Mouse (Mus musculus) liver, embryonic 12.5 days (tissue): ENCODE results near the gene Pakap. TPM values are rescaled to one million over a fixed set of nuclear protein-coding genes. Genes with fewer than 3 reads are reported as not detected.

Source experiments
- ATAC-seq: fragments of 200-750 bp; cut with Nextera tagmentation; 2 replicates; pipeline ENCODE4 v1.8.0; 2017; ENCODE audit warnings: moderate number of reproducible peaks, mild to moderate bottlenecking, moderate library complexity
- H3K27ac ChIP-seq: fragments of 300-500 bp; sonication (generic); 2 replicates; pipeline ENCODE4 v1.5.1; 2016; ENCODE audit warnings: mild to moderate bottlenecking
- H3K27me3 ChIP-seq: fragments of 300-500 bp; sonication (generic); replicated peaks from 2 replicates; pipeline ENCODE4 v1.6.1; 2016; ENCODE audit warnings: mild to moderate bottlenecking, moderate library complexity
- H3K36me3 ChIP-seq: fragments of 300-500 bp; sonication (generic); 2 replicates; pipeline ENCODE4 v1.6.1; 2016; ENCODE audit warnings: mild to moderate bottlenecking, moderate library complexity
- H3K4me1 ChIP-seq: fragments of 300-500 bp; sonication (generic); 2 replicates; pipeline ENCODE4 v1.6.1; 2016
- H3K4me2 ChIP-seq: fragments of 300-500 bp; sonication (generic); 2 replicates; pipeline ENCODE4 v1.6.1; 2016; ENCODE audit warnings: mild to moderate bottlenecking, moderate library complexity
- H3K4me3 ChIP-seq: fragments of 300-500 bp; sonication (generic); 2 replicates; pipeline ENCODE4 v1.5.1; 2016; ENCODE audit warnings: mild to moderate bottlenecking, moderate library complexity
- H3K9ac ChIP-seq: fragments of 300-500 bp; sonication (generic); 2 replicates; pipeline ENCODE4 v1.6.1; 2016; ENCODE audit warnings: mild to moderate bottlenecking, moderate library complexity
- H3K9me3 ChIP-seq: fragments of 300-500 bp; sonication (generic); replicated peaks from 2 replicates; pipeline ENCODE4 v1.6.1; 2016; ENCODE audit warnings: mild to moderate bottlenecking, moderate library complexity
- WGBS: fragments of 180-500 bp; shearing (Covaris S2); methylation state at CpG from one replicate; pipeline ENCODE4 v1.1.7; 2016; ENCODE audit not compliant: insufficient replicate concordance; 5-methylcytosine and 5-hydroxymethylcytosine counted together
- polyA plus RNA-seq: library from polyadenylated mRNA; unstranded; fragments of >200 nt; fragmentation: Nextera tagmentation; extraction: Ambion mirVana; gene quantifications from 2 replicates; pipeline ENCODE4 v1.2.1, GENCODE M21; 2016

Pakap gene
- polyA plus RNA-seq, 1 experiment from 2014 or later: 2.1 TPM

DNA sequence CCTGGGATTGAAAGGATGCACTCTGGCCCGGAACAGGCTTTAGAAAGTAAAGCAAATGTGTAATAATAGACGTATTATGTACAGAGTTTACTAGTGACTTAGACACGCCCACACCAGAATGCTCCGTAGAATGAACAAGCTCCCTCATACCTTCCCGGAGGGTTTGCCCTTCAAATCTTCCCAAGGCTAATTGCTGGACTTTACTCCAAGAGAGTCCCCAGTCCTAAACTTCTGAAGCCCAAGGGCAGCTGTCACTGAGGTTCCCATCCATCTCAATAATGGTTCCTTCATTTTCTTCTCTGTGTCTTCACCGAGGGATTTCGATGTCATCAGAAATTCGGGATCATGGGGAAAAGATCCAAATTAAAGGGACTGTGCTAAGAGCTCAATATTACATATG, 321.8 kb downstream of the Pakap start:
- Histone ChIP-seq H3K4me3 (no peak overlapping the region), H3K4me1 (no peaks in the 10 kb centered on the region), H3K4me2 (no peak overlapping the region), H3K27ac (no peak overlapping the region), H3K36me3 (no peaks in the 10 kb centered on the region), H3K27me3 (no peaks in the 10 kb centered on the region), H3K9ac (no peak overlapping the region), H3K9me3 (no peaks in the 10 kb centered on the region)
- ATAC-seq: no peak
- 83% methylated on average over 8 of the region's 8 CpGs for WGBS

DNA sequence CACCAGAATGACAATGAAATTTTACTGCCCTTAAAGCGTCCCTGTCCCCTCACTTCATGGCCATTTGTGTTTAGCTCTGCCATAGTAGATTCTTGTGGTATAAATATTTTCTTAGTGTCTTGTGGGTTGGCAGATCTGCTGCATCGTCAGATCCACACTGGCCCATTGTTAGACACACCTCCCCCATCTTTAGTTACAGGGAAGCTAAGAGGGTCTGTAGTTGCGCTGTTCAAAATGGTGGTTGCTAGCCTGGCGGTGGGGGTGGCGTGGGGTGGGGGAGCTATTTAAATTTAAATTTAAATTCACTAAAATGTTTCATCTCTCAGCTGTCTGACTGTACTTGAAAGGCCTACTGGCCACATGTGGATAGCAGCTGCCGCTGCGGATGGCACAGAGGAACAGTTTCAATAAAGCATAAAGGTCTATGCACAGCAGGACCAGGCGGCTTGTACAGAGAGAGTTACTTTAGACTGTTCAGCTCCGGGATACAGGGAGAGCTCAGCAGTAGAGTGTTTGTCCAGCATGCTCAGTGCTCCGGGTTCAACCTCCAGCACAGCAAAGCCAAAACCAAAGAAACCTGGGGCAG, 324.1 kb downstream of the Pakap start:
- no peak for ATAC-seq
- Histone ChIP-seq H3K4me2 (no peak overlapping the region), H3K4me1 (no peaks in the 10 kb centered on the region), H3K27me3 (no peaks in the 10 kb centered on the region), H3K9ac (no peak overlapping the region), H3K27ac (no peak overlapping the region), H3K9me3 (no peaks in the 10 kb centered on the region), H3K4me3 (no peak overlapping the region), H3K36me3 (no peaks in the 10 kb centered on the region)
- WGBS: 76% methylated on average over 10 of the region's 10 CpGs

DNA sequence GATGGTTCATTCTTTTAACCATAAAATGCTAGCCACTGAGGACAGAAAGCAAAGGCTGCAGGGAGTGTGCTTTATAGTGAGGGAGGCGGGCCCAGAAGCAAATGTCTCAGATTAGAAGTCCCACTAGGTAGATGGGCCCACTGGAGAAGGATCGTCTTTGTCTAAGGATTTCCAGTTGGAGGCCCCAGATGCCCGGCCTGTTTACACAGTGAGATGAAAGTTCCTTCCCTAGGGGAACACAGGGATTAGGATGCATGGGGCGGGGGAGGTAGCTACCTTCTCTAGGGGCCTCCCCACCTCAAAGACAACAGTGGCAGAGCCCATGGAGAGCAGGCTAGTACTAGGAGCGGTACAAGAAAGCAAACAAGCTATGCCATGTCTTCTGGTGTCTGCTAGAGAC, 327.2 kb downstream of the Pakap start:
- H3K27ac ChIP-seq: no peak overlapping the region
- H3K4me3 ChIP-seq: no peak overlapping the region
- H3K4me2 ChIP-seq: no peak overlapping the region
- no peaks in the 10 kb centered on the region for H3K4me1 ChIP-seq
- H3K27me3 ChIP-seq: no peaks in the 10 kb centered on the region
- WGBS: 55% methylated on average over 5 of the region's 5 CpGs
- no peak for ATAC-seq
- no peaks in the 10 kb centered on the region for H3K36me3 ChIP-seq
- no peaks in the 10 kb centered on the region for H3K9me3 ChIP-seq
- H3K9ac ChIP-seq: no peak overlapping the region

DNA sequence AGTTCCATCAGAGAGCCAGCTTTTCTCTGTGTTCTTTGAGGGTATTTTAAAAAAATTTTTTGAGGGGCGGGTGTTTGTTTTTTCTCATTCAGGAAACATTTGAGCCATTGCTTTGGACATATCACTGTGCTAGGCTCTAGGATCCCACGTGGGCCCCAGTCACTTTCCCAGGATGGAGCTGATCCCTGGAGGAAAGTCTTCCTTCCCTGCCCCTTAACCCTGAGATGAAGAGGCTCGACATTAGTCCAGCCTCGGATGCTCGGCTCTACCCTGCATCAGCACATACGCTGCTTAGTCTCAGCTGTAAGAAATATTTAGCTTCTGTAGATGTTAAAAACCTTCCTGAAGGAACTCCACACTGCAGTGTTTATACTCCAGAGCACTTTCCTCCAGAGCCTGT, 327.9 kb downstream of the Pakap start:
- Histone ChIP-seq H3K27me3 (no peaks in the 10 kb centered on the region), H3K9ac (no peak overlapping the region), H3K4me3 (no peak overlapping the region), H3K36me3 (no peaks in the 10 kb centered on the region), H3K4me2 (no peak overlapping the region), H3K4me1 (no peaks in the 10 kb centered on the region), H3K27ac (no peak overlapping the region), H3K9me3 (no peaks in the 10 kb centered on the region)
- WGBS: 60% methylated on average over 6 of the region's 6 CpGs
- ATAC-seq: no peak

DNA sequence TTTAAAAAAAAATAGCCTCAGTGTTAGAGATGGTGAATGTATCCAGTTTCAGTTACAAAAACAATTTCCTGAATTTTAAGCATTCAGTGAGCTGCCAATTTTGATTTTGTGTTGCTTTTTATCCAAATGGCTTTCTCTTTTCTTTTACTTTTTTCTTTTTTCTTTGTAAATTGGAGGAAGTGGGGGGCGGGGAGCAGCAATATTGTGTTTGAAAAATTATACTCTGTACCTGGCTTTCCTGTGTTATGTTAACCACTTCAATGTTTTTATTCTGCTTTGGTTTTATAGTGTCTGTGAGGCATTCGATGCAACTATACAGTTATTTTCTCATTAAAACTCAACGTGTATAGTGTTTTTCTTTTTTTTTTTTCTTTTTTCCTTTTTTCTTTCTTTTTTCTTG, 328.7 kb downstream of the Pakap start:
- Histone ChIP-seq H3K9me3 (no peaks in the 10 kb centered on the region), H3K36me3 (no peaks in the 10 kb centered on the region), H3K4me1 (no peaks in the 10 kb centered on the region), H3K4me3 (no peak overlapping the region), H3K27ac (no peak overlapping the region), H3K27me3 (no peaks in the 10 kb centered on the region), H3K9ac (no peak overlapping the region), H3K4me2 (no peak overlapping the region)
- 75% methylated on average over 3 of the region's 3 CpGs for WGBS
- no peak for ATAC-seq

DNA sequence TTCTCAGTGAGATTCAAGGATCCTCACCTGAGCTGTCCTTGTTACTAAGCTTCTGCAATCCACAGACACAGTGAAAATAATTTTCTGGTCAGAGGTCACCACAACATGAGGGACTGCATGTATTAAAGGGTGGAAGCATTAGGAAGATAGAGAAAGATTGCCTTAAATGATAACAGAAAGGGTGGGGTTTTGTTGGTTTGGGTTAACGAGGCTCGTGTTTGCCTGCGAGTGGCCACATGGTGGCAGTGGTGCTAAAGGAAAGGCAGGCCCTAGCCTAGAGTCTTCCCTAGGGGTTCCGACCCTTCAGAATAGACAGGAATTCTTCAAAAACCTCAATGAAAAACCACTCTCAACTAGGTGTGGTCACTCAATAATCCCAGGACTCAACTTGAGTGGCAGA, 333.2 kb downstream of the Pakap start:
- Histone ChIP-seq H3K9ac (no peak overlapping the region), H3K9me3 (no peaks in the 10 kb centered on the region), H3K27ac (no peak overlapping the region), H3K4me3 (no peak overlapping the region), H3K36me3 (no peaks in the 10 kb centered on the region), H3K4me2 (no peak overlapping the region), H3K27me3 (no peaks in the 10 kb centered on the region), H3K4me1 (no peaks in the 10 kb centered on the region)
- no peak for ATAC-seq
- WGBS: 7% methylated on average over 4 of the region's 4 CpGs

DNA sequence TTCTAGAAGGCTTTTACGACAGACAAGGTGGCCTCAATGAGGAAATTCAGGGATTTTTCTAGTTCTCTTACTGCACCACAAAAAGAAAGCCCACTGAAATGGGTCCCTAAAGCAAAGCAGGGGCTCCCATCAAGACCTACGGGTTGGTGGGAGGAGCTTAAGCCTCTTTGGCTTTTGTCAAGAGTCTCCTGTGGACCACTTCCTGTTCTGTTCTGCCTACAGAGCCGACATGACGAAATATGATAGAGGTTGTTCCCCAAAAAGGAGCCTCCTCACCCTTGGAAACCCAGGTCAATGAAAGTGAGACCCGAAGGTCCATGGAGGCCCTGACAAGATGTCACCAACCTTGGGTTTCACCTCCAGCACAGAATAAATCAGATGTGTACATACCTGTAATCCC, 334.6 kb downstream of the Pakap start:
- 37% methylated on average over 5 of the region's 5 CpGs for WGBS
- no peak for ATAC-seq
- Histone ChIP-seq H3K4me2 (no peak overlapping the region), H3K27ac (no peak overlapping the region), H3K36me3 (no peaks in the 10 kb centered on the region), H3K4me1 (no peaks in the 10 kb centered on the region), H3K27me3 (no peaks in the 10 kb centered on the region; the same call in 1 of the 2 replicates), H3K4me3 (no peak overlapping the region), H3K9ac (no peak overlapping the region), H3K9me3 (no peaks in the 10 kb centered on the region)

DNA sequence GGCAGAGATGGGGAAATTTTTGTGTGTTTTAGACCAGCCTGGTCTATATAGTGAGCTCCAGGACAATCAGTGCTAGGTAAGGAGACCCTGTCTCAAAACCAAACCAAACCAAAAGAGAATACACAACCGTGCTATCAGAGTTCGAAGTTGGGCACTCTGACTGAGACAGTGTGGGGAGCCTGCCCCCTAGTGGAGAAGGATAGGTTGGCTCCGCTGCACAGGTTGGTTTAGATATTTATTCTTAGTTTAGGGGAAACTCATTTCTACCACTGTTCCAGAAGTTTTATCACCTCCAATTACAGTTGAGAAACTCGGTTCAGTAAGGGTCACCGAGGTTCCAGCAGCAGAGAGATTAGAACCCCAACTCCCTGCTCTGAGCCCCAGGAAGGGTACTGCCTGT, 336.2 kb downstream of the Pakap start:
- H3K27ac ChIP-seq: no peak overlapping the region
- H3K36me3 ChIP-seq: no peaks in the 10 kb centered on the region
- H3K9ac ChIP-seq: no peak overlapping the region
- no peak overlapping the region for H3K4me3 ChIP-seq
- H3K27me3 ChIP-seq: no peaks in the 10 kb centered on the region; the same call in 1 of the 2 replicates
- no peak for ATAC-seq
- H3K4me1 ChIP-seq: no peaks in the 10 kb centered on the region
- no peaks in the 10 kb centered on the region for H3K9me3 ChIP-seq
- 8% methylated on average over 5 of the region's 5 CpGs for WGBS
- no peak overlapping the region for H3K4me2 ChIP-seq

DNA sequence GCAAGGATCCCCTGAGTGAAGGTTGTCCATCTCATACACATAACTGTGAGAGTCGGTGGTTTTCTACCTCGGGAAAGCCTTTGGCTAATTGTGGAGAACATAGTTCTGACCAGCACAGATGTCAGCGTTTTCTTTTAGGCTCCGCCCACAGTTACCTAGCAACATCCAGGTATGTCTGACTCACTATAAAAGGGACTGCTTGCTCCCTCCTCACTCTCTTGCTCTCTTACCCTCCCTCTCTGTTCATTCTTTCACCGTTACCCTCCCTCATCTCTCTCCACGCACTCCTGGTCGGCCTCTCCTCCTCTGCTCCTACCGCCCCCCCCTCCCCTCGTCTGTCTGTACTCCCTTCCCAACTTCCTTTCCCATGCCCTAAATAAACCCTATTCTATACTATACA, 336.7 kb downstream of the Pakap start:
- Histone ChIP-seq H3K4me2 (no peak overlapping the region), H3K9ac (no peak overlapping the region)

DNA sequence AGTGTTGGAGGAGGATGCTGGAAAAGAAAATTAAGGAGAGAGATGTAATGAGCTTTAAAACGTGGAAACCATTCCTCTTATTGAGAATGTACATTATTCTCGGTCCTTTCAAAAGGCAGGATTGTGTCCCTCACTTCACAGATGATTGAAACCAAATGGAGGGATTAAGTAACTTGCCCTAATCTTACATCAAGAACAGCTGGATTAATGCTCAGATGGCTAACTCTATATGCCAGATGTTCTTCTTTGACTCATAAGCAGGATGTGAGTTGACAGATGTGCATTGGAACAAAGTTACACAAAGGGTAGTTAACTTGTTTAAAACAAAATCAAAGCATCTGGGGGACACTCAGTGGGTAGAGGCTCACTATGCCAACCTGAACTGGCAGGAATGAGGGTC, 338.7 kb downstream of the Pakap start:
- WGBS: 43% methylated on average over 2 of the region's 2 CpGs
- H3K4me1 ChIP-seq: no peaks in the 10 kb centered on the region
- no peak overlapping the region for H3K4me2 ChIP-seq
- no peaks in the 10 kb centered on the region for H3K9me3 ChIP-seq
- H3K27ac ChIP-seq: no peak overlapping the region
- H3K27me3 ChIP-seq: no peaks in the 10 kb centered on the region; the same call in 1 of the 2 replicates
- no peak for ATAC-seq
- H3K4me3 ChIP-seq: no peak overlapping the region
- H3K9ac ChIP-seq: no peak overlapping the region
- no peaks in the 10 kb centered on the region for H3K36me3 ChIP-seq

More for the DNA sequence above, 336.7 kb downstream of the Pakap start:
- WGBS: 41% methylated on average over 9 of the region's 9 CpGs
- no peaks in the 10 kb centered on the region for H3K36me3 ChIP-seq
- H3K4me3 ChIP-seq: no peak overlapping the region
- H3K27me3 ChIP-seq: no peaks in the 10 kb centered on the region; the same call in 1 of the 2 replicates
- H3K27ac ChIP-seq: no peak overlapping the region
- no peak for ATAC-seq
- no peaks in the 10 kb centered on the region for H3K9me3 ChIP-seq
- H3K4me1 ChIP-seq: no peaks in the 10 kb centered on the region

DNA sequence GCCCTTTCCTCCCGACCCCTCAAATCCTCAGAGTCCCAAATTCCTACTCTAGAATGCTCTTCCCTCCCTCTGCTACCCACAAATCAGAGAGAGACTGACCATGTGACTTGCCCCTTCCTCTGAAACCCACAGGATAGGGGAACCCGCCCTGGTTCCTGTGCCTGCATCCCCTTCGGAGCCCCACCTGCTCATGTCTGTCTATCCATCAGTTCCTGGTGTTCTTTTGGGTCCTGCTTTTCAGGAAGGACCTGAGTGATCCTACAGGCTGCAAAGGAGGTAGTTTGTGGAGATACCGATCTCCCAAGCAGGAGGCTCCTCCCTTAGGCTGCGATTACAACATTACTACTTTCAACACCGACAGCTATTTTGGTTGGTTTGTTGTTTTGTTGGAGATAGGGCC, 340.9 kb downstream of the Pakap start:
- Histone ChIP-seq H3K9me3 (no peaks in the 10 kb centered on the region), H3K4me3 (no peak overlapping the region)
- no peak for ATAC-seq

DNA sequence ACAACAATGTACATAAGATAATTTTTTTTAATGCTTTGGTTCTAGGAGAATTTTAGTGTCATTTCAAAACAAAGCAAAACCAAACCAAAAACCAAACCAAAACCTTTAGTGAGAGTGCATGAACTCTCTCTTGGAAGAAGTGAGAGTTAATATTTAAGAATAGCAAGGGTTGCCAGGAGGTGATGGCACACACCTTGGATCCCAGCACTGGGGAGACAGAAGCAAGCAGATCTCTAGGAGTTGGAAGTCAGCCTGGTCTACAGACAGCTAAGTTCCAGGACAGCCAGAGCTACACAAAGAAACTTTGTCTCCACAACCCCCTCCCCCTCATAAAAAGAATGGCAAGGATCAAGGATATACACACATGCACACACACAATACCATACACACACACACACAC, 345.0 kb downstream of the Pakap start:
- H3K9ac ChIP-seq: no peak overlapping the region
- no peak overlapping the region for H3K4me3 ChIP-seq
- H3K4me1 ChIP-seq: peaks cover 6% of the 10 kb centered on the region; the same call in 1 of the 2 replicates
- no peaks in the 10 kb centered on the region for H3K36me3 ChIP-seq
- no peak overlapping the region for H3K27ac ChIP-seq
- no peak for ATAC-seq
- H3K4me2 ChIP-seq: no peak overlapping the region
- no peaks in the 10 kb centered on the region for H3K9me3 ChIP-seq
- peaks cover 21% of the 10 kb centered on the region for H3K27me3 ChIP-seq

More for the DNA sequence above, 340.9 kb downstream of the Pakap start:
- H3K9ac ChIP-seq: no peak overlapping the region
- H3K27ac ChIP-seq: no peak overlapping the region
- no peaks in the 10 kb centered on the region; the same call in 1 of the 2 replicates for H3K27me3 ChIP-seq
- H3K36me3 ChIP-seq: no peaks in the 10 kb centered on the region
- no peaks in the 10 kb centered on the region for H3K4me1 ChIP-seq
- WGBS: 32% methylated on average over 6 of the region's 6 CpGs
- H3K4me2 ChIP-seq: no peak overlapping the region
